Mouse (Mus musculus) liver, postnatal 0 days (tissue): ENCODE results near the gene Dhx32.

Experiments used
- CTCF ChIP-seq: sonication (generic); IDR thresholded peaks from 2 replicates; pipeline ENCODE4 v1.5.1; 2016; ENCODE audit warnings: antibody characterized with exemption, low read depth
- EP300 ChIP-seq: IDR thresholded peaks from 2 replicates; pipeline ENCODE4 v1.6.1; 2016; ENCODE audit warnings: antibody characterized with exemption, low read depth, mild to moderate bottlenecking

- TF ChIP-seq EP300 (no peak), CTCF (no peak)
These were observed 53.2 kb downstream of the Dhx32 start for GRCm38 (mm10) chr7:133729351-133729750.
